Mouse (Mus musculus) lung, postnatal 36 days (tissue): ENCODE measurements at regions not wholly inside any gene's neighbourhood (a gene's known extent, or its start where the extent isn't known, plus 50 kb on each side); places are given as distances from the start of the nearest gene placed in this dataset.

ENCODE experiments used
- DNase-seq: peaks from one replicate; pipeline ENCODE4 v3.0.0; 2022; ENCODE audit warnings: mixed read lengths

GRCm38 (mm10) chr19:20310653-20311052 is 80.1 kb downstream of the Anxa1 start:
- DNase-seq = no peak

GRCm38 (mm10) chr19:20300066-20300651 is 90.6 kb downstream of the Anxa1 start:
- no peak for DNase-seq

GRCm38 (mm10) chr19:20298431-20298830 is 92.3 kb downstream of the Anxa1 start:
- DNase-seq = no peak

DNA sequence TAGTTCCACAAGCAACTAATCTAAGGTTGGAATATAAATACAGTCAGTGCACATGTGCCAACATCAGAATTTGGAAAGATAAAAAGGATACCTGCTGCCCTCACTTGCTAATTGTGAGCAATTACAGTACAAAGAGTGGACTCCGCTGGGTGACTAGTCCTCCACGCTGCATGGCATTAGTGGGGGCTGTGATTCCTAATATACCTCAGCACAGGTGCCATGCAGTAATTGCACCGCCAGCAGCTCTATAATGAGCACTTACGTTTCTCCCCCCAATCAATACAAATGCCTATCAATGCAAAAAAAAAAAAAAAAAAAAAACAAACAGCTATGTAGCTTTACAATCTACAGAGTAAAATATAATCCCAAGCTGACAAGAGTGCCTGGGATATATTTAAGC is 105.6 kb downstream of the Anxa1 start:
- no peak for DNase-seq

DNA sequence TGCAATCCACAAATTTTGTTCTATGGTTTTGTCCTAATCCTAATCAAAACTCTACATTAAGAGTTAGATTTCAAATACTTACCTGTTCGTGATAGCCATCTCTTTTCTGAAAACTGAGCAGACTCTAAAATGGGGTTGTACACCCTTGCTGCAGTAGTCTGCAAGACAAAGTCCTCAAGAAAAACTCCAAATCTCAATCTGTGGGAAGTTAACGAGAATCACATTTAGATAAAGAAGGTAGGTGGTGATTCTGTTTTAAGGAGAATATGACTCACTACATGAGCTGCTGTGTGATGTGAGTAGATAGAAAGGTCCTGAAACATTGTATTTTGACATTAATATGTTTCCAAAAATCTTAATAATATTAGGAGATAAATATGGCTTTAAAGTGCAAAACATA is 107.6 kb downstream of the Anxa1 start:
- no peak for DNase-seq

DNA sequence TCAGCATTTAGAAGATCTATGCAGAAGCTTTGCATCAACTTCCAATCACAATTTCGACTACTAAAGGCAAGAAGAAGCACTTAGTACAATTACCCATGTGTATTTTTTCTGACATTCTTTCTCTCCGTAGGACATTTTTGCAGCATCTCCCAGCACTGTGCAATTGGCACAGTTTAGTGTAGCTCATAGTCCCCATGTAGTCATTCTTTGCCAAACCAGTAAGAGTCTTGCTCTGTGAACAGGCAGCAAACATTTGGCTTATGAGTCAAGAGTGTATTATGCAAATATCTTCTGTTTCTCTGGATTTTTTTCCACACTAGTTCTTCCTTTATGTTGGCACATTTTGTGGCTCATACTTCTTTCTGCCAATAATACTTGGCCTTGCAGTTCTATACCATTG is 129.2 kb downstream of the Anxa1 start:
- DNase-seq = no peak

GRCm38 (mm10) chr19:20252151-20252550 is 138.6 kb downstream of the Anxa1 start:
- DNase-seq = no peak

DNA sequence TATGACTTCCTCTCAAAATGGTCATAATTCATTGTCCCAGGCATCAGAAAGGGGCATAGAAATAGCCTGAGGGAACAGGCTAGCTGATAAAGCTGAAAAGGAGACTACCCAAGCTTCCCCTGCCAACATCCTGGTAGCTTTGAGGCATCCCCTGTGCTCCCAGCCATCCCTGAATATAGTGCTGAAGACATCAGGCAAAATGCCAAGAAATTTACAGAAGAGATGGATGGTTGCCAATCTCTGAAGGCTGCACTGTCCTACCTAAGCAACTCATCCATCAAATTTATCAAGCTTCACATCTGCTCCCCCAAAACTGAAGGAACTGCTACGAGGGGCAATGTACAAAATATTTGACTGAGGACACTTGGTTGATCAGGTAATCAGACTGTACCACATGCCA is 146.9 kb downstream of the Anxa1 start:
- DNase-seq = no peak

- no peak for DNase-seq
Measured at GRCm38 (mm10) chr19:20241266-20241665, 149.5 kb downstream of the Anxa1 start.

GRCm38 (mm10) chr19:20240471-20240870 is 150.3 kb downstream of the Anxa1 start:
- no peak for DNase-seq

- peak; percentile 3 for DNase-seq
Measured at GRCm38 (mm10) chr19:20239396-20239795, 151.3 kb downstream of the Anxa1 start.

DNA sequence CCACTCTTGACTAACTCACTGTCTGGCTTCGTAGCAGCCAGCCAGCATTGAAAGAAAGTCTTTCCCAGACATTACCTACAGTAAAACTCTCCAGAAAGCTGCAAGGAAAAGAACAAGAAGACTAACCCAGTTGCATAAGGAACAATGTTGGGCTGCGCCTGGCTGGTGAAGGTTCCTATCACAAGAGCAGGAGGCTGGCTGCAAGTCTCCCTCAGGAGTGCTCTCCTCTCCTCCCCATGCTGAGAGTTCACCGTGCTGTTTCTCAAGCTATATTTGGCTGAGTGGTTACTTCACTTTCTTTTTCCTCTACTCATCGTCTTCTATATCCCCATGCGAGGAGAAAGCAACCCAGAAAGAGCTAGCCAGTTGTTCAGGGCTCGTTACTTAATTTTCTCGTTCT is 164.0 kb downstream of the Anxa1 start:
- DNase-seq = no peak

DNA sequence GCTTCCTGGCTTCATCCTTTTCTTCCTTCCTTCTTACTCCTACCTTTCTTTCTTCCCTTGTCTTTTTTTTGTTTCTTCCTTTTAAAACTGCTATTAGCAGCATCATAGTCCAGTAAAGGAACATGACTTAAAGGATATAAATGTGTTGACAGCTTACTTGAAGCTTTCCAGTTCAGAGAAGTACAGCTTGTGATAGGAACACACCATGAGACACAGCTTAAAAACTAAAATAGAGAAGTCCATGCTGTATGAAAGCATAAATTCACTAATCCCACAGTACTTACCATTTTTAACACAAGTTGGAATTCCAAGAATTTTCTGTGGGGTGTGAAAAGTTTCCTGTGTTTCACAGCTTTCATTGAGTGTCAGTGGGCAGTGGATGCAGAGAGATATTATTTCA is 173.4 kb downstream of the Anxa1 start:
- no peak for DNase-seq

- DNase-seq = no peak
Measured at GRCm38 (mm10) chr19:20194511-20194910, 196.2 kb downstream of the Anxa1 start.

DNA sequence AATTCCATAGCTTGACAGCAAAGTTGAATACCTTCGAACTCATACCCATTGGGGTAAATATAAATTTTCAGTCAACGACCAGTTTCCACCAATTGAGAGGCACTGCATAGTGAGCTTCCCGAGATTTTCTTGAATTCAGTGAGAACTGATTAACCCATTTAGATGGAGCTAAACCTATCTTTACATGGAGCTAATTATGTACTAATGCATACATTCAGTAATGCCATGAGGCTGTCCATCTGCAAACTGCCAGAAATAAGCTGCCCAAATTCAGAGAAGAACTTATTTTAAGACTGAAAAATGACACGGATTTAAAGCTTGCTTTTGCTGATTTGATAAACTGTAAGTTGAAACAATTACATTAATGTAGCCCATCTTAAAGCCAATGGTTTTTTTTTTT is 208.9 kb downstream of the Anxa1 start:
- no peak for DNase-seq

- no peak for DNase-seq
Measured at GRCm38 (mm10) chr19:20161502-20161901, 229.2 kb downstream of the Anxa1 start.

DNA sequence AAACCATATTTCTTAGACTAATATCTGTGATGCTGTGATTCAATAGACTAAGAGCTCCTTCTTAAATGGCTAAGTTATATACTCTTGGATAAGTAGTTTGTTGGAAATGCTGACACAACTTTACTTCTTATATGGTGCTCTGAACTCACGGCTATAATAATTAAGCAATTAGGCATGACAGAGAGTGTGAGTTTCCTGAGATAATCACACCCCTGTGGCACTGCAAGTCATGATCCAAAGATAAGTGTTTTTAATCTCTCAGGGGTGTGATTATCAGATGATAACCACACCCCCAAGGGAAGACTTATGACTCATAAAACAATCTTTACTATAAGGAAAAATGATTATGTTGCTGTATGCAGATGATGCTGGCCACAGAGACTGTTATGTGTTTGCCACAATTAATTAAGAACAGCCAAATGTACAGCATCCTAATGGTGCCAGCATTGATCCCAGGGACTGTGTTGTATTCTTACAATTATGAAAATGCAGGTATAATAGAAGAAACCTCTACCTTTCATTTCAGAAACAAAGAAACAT is 234.3 kb downstream of the Anxa1 start:
- no peak for DNase-seq

DNA sequence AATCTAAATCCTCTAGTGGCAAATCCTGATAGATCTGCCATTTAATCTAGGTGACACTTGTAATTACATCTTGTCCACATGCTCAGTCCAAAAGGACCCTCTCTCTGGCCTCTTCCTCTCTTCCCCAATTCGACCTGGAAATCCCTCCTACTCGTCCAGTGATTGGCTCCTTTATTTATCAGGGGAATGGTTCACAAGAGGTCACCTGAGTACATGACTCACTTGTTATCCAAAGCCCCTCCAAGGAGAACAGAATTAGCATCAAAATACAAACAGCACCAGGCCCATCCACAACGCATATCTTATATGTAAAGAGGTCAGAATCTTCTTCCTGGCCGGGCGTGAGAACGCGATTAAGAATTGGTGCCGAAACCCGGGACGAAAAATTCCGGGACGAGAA is 251.2 kb downstream of the Anxa1 start:
- no peak for DNase-seq

DNA sequence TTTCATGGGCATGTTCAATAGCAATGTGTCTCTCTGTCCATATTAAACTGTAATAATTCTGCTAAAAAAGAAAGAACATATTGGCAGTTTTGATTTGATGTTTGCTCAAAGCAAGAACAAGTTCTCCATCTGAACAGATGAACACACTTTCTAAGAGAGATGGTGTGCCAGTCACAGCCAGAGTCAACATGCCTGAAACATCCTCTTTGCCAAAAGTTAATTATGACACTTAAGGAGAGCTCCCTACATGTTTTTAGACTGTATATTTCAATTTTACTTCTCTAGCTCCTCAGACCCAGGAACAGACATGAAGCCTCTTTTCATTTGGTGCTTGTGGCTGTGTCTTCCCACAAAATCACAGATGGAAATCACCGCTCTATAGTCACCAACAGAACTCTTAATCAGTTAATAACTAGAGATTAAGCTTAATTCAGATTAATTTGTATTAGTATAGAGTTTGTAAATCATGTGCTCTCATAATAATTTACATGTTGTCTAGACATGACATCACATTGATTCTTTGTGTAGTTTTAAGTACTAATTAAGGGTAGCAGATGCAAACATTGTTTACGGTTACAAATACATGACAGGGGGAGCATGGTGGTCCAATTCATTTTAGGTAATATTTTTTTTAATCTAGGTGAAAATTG is 267.1 kb downstream of the Anxa1 start:
- no peak for DNase-seq

- DNase-seq = no peak
Measured at GRCm38 (mm10) chr19:20122475-20122874, 268.3 kb downstream of the Anxa1 start.

DNA sequence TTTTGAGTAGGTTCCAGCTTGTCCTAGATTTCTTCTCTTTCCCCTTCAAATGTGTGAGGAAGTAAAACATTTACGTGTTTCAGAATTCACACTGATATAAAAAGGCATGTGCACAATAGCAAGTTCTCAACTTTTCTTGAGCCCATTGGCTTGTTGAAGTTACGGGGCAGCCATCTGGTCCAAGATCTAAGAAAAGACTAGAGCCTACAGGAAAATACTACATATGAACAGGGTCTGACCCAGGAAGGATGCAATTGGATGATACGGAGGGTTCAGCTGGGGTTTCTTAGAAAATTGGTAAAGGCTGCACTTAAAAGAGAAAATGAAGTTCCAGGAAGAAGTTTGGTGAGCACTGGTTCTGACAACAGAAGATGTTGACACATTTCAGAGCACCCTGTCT is 276.5 kb downstream of the Anxa1 start:
- DNase-seq = no peak
